In genomic region chr13:62980131-62980530, GRCm38 (mm10) we compare ENCODE assay signal across 12 mouse cellular contexts. TPM values are rescaled to one million over a fixed set of nuclear protein-coding genes. Genes with fewer than 3 reads are reported as not detected.
DNase-seq lines count a peak whose midpoint lies in the region; TF ChIP-seq lines count a peak whose summit lies in the region.
"Had no signal": no experiment of that assay in that cellular context is flagged by ENCODE, and none has a peak within 500 bp of the region (broad histone marks: within the 10 kb centered on the region; RNA-seq: fewer than 3 reads in every experiment).

No protein-coding gene starts in this region.

- H3K4me3 ChIP-seq in gastrocnemius, adult 2 months: no peak overlapping the region
- H3K4me3 ChIP-seq: midbrain, embryonic 10.5 days had no signal

- intact Hi-C loops in gastrocnemius, adult 2 months (cut with DNase I): no loop called here

- no peak for TF ChIP-seq CTCF in gastrocnemius, adult 2 months (IDR thresholded peaks at IDR 0.05)

- peak; percentile 36 for DNase-seq in gastrocnemius, adult 2 months
- DNase-seq in gastrocnemius, adult 8-10 months (ENCODE audit: low spot score in 2 of 2): no peak
- DNase-seq in kidney, adult 9 months: peak; percentile 33
- no peak for DNase-seq in kidney, adult 11 months
- DNase-seq in 3T3-L1 (ENCODE audit: low read depth, low spot score): peak; percentile 43
- peak; percentile 17 to 40 for DNase-seq in kidney, postnatal 25 days
- no peak for DNase-seq in urinary bladder, adult 2 months (ENCODE audit: low spot score)
- no peak for DNase-seq in layer of hippocampus, adult 11-12 months (ENCODE audit: low spot score)
- DNase-seq: adrenal gland, adult 2 months had no signal

- peak overlapping the region; percentile 31; the same call in 1 of the 2 replicates for H3K27ac ChIP-seq in gastrocnemius, adult 2 months
- H3K27ac ChIP-seq: kidney, postnatal 0 days; liver, embryonic 14.5 days; midbrain, embryonic 10.5 days had no signal

RNA-seq across cellular contexts. Expression of gene 2010111I01Rik, which starts 15.4 kb away (rescaled TPM):
- total RNA-seq in gastrocnemius, adult 2 months (2021): 10 to 100 TPM; 56.8 to 61.4 TPM
- 10 to 100 TPM; 54.3 to 63.7 (median 56.8) TPM for total RNA-seq in gastrocnemius, adult 8-10 months (2022)
- 290 and 374 TPM in 2 replicates for polyA plus RNA-seq in urinary bladder, adult 2 months (2012; rRNA removed)

Comparison
In these comparisons a context has a peak if more than half of its experiments do, and no peak if none do; other contexts are left out.
1. DNase-seq: peak in gastrocnemius, adult 2 months (single experiment), kidney, adult 9 months (single experiment), 3T3-L1 (single experiment) and kidney, postnatal 25 days (2 of 2); none in gastrocnemius, adult 8-10 months (0 of 2), kidney, adult 11 months (single experiment), urinary bladder, adult 2 months (single experiment) and layer of hippocampus, adult 11-12 months (single experiment).